Mouse (Mus musculus) layer of hippocampus, adult 18-20 months (tissue): ENCODE measurements around the gene Hcfc1r1. TPM values are rescaled to one million over a fixed set of nuclear protein-coding genes. Genes with fewer than 3 reads are reported as not detected.

Source experiments
- DNase-seq, 2 experiments: peaks; one replicate each; pipeline ENCODE4 v3.0.0; 2022; ENCODE audit warnings: low spot score in 2 of 2
- long read RNA-seq: library from polyadenylated mRNA; stranded (forward); transcript quantifications from one replicate; pipeline ENCODE4 v2.0.0, GENCODE M21; 2021
- total RNA-seq, 2 experiments: library from RNA; stranded (reverse); gene quantifications; 2 replicates each; pipeline ENCODE4 v1.2.3; 2021

The Hcfc1r1 gene
- total RNA-seq = 100 to 1,000 TPM; 117 to 122 TPM
- long read RNA-seq, transcript Hcfc1r1-201 (3 exons, 946 nt) = major isoform, 20 of 42 reads
- long read RNA-seq, partial matches to known transcripts = 17 of 42 reads
- long read RNA-seq, other reads (novel, unspliced or antisense) = 5 of 42 reads

- peak; percentile 92 to 98 for DNase-seq
Measured at GRCm38 (mm10) chr17:23673424-23674073, at the start of gene Hcfc1r1, which contains the start of gene Thoc6. Hcfc1r1 (plus strand) TSS chr17:23673596. Thoc6 (minus strand) TSS chr17:23673882.

- no peak for DNase-seq
Measured at GRCm38 (mm10) chr17:23627813-23628212, 45.6 kb upstream of the Hcfc1r1 start.

GRCm38 (mm10) chr17:23630195-23631020 is 43.0 kb upstream of the Hcfc1r1 start:
- peak; percentile 76 to 90 for DNase-seq

GRCm38 (mm10) chr17:23631241-23631640 is 42.2 kb upstream of the Hcfc1r1 start:
- DNase-seq = no peak

- no peak for DNase-seq
Measured at GRCm38 (mm10) chr17:23644613-23645495, 28.5 kb upstream of the Hcfc1r1 start, which contains the start of gene Mmp25. Mmp25 (minus strand) TSS chr17:23645277.

GRCm38 (mm10) chr17:23645894-23646293 is 27.5 kb upstream of the Hcfc1r1 start:
- DNase-seq = no peak

- no peak for DNase-seq
Measured at GRCm38 (mm10) chr17:23651363-23651762, 22.0 kb upstream of the Hcfc1r1 start.

GRCm38 (mm10) chr17:23653324-23653723 is 20.1 kb upstream of the Hcfc1r1 start:
- DNase-seq = no peak

GRCm38 (mm10) chr17:23654001-23654400 is 19.4 kb upstream of the Hcfc1r1 start:
- DNase-seq = no peak

GRCm38 (mm10) chr17:23654410-23654809 is 19.0 kb upstream of the Hcfc1r1 start:
- DNase-seq = no peak

- DNase-seq = no peak
Measured at GRCm38 (mm10) chr17:23658450-23658849, 14.9 kb upstream of the Hcfc1r1 start.

GRCm38 (mm10) chr17:23660117-23660875 is 13.1 kb upstream of the Hcfc1r1 start, which contains the start of gene Bicdl2:
Bicdl2 (plus strand) TSS chr17:23660506.
- DNase-seq = no peak

- no peak for DNase-seq
Measured at GRCm38 (mm10) chr17:23660876-23661200, 12.6 kb upstream of the Hcfc1r1 start.

- no peak for DNase-seq
Measured at GRCm38 (mm10) chr17:23661526-23661925, 11.9 kb upstream of the Hcfc1r1 start.

- peak in 1 of 2 experiments; percentile 30 for DNase-seq
Measured at GRCm38 (mm10) chr17:23664556-23665021, 8.8 kb upstream of the Hcfc1r1 start.

GRCm38 (mm10) chr17:23665511-23665910 is 7.9 kb upstream of the Hcfc1r1 start:
- DNase-seq = no peak

- DNase-seq = no peak
Measured at GRCm38 (mm10) chr17:23670516-23671074, 2.8 kb upstream of the Hcfc1r1 start.

GRCm38 (mm10) chr17:23671519-23671918 is 1.9 kb upstream of the Hcfc1r1 start:
- no peak for DNase-seq

- no peak for DNase-seq
Measured at GRCm38 (mm10) chr17:23672761-23673160, 635 bp upstream of the Hcfc1r1 start.
